Mouse (Mus musculus): ENCODE results near the gene Olfr159. TPM values are rescaled to one million over a fixed set of nuclear protein-coding genes. Genes with fewer than 3 reads are reported as not detected.
"Not testable (repeated sequence)": the region's sequence is repeated elsewhere in the genome, so short reads cannot be mapped to it uniquely, and the experiment has no call there.

Olfr159 gene
- not detected in 2 replicates for polyA plus RNA-seq (2015; fragmentation: Nextera tagmentation; extraction: Ambion mirVana)

DNA sequence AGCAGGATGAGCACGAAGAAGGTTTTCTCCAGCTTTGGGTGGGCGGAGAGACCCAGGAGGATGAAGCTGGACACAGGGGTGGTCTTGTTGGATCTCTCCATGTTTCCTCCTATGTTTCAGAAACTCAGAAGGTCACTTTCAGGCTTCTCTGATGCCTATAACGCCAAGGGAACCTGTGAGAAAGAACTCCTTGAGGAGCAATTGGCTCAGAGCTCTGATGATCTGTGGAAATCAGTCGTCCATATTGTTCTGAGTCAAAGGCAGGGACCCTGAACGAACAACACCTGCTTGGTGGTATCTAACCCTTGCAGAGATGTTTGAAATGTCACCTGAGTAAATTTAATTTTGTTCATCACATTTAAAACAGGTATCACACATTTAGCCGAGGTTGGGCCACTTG is at the start of gene Olfr159:
TSS of gene Olfr159 (minus strand) at position 101 of the 400 bp plus-strand sequence.
- H3K27ac ChIP-seq (ENCODE audit: low read depth, low read length) = no peak within 1 kb of the TSS
- H3K9me3 ChIP-seq (ENCODE audit: control insufficient read depth) = no peaks in the 10 kb centered on the region
- no peak within 1 kb of the TSS for H3K4me3 ChIP-seq (ENCODE audit: low read depth, low read length)
- no peaks in the 10 kb centered on the region for H3K4me1 ChIP-seq (replicated peaks; ENCODE audit: control insufficient read depth, insufficient read depth, low read length)
- WGBS = 84% methylated on average over 6 of the region's 6 CpGs
- no peaks in the 10 kb centered on the region for H3K36me3 ChIP-seq (ENCODE audit: control insufficient read depth, insufficient read depth)
- H3K4me2 ChIP-seq (replicated peaks; ENCODE audit: low read depth) = no peak within 1 kb of the TSS
- H3K27me3 ChIP-seq (replicated peaks; ENCODE audit: control insufficient read depth, insufficient read depth, low read length) = no peaks in the 10 kb centered on the region
- no peak for ATAC-seq
- no peak for TF ChIP-seq CTCF (IDR thresholded peaks at IDR 0.05; ENCODE audit: low read depth)
- no peak within 1 kb of the TSS for H3K9ac ChIP-seq (ENCODE audit: low read depth, low read length)

DNA sequence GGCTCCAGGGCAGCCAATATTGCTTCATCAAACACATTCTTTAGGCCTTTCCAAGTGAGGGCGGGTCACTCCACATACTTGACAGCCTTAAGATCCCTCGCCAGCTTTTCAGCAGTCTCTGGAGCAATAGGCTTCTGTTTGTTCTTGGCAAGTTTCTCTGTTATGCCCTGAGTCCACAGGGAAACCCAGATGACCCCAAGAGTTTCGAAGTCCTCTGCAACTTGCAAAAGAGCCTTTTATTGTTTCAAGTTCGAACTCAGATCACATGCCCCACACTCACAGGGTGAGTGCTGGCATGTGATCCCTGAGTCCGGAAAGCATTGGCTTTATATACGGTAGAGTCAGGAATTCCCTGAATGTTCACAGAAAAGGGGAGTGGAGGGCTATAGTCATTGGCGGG is 28.1 kb upstream of the Olfr159 start:
- no peaks in the 10 kb centered on the region for H3K4me1 ChIP-seq (replicated peaks; ENCODE audit: control insufficient read depth, insufficient read depth, low read length)
- no peak for TF ChIP-seq CTCF (IDR thresholded peaks at IDR 0.05; ENCODE audit: low read depth)
- no peaks in the 10 kb centered on the region for H3K27me3 ChIP-seq (replicated peaks; ENCODE audit: control insufficient read depth, insufficient read depth, low read length)
- no peaks in the 10 kb centered on the region for H3K36me3 ChIP-seq (ENCODE audit: control insufficient read depth, insufficient read depth)
- no peaks in the 10 kb centered on the region for H3K9me3 ChIP-seq (ENCODE audit: control insufficient read depth)
- ATAC-seq = 0 out of 2 replicates have a peak, but pooled peaks have one; percentile 8
- H3K4me2 ChIP-seq (replicated peaks; ENCODE audit: low read depth) = no peak overlapping the region; the same call in 1 of the 2 replicates
- no peak overlapping the region for H3K27ac ChIP-seq (ENCODE audit: low read depth, low read length)
- WGBS = 45% methylated on average over 7 of the region's 7 CpGs
- H3K9ac ChIP-seq (ENCODE audit: low read depth, low read length) = no peak overlapping the region
- H3K4me3 ChIP-seq (ENCODE audit: low read depth, low read length) = no peak overlapping the region

DNA sequence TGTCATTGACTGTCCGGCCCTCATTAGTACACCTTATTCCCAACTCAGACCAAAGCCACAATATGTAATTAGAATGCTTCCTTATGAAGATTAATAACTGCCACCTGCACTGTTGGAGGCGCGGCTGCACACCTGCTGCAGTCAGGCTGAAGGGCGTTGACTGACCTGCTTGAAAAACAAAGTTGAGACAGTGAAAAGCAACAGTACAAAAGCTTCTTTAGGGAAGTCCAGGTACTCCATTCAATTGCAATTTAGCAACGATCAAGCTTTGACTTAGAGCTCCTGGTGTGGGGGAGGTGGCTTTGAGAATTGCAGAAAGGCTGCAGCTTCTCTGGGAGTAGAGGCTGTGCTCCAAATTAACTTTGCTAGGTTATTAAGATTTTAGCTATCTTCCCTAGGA is 25.0 kb upstream of the Olfr159 start:
- not testable (repeated sequence) for H3K27ac ChIP-seq (ENCODE audit: low read depth, low read length); H3K9ac ChIP-seq (ENCODE audit: low read depth, low read length); H3K36me3 ChIP-seq (ENCODE audit: control insufficient read depth, insufficient read depth); H3K4me2 ChIP-seq (replicated peaks; ENCODE audit: low read depth); H3K9me3 ChIP-seq (ENCODE audit: control insufficient read depth); H3K4me1 ChIP-seq (replicated peaks; ENCODE audit: control insufficient read depth, insufficient read depth, low read length); ATAC-seq; H3K4me3 ChIP-seq (ENCODE audit: low read depth, low read length); H3K27me3 ChIP-seq (replicated peaks; ENCODE audit: control insufficient read depth, insufficient read depth, low read length)
- WGBS = 76% methylated on average over 5 of the region's 5 CpGs

DNA sequence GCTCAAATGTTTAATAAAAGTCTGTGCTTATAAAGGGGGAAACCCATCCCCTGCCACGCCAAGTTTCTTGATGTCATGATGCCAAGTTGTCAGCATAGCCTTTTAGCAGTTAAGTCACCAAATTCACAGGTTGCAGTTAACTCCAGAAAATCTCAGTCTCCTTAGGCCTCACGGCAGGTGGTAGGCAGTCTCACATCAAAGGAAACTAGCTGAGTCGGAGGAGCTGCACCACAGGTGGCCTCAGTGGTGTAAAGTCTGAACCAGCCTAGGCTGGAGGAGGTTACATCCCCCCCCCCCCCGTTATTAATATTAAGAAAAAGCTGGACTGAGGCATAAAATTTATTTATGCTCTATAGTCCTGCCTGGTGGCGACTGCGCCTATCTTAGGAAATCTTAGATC is 24.5 kb upstream of the Olfr159 start:
- Histone ChIP-seq H3K4me3 (ENCODE audit: low read depth, low read length) (no peak overlapping the region), H3K9me3 (ENCODE audit: control insufficient read depth) (no peaks in the 10 kb centered on the region), H3K27me3 (replicated peaks; ENCODE audit: control insufficient read depth, insufficient read depth, low read length) (no peaks in the 10 kb centered on the region), H3K4me2 (replicated peaks; ENCODE audit: low read depth) (no peak overlapping the region), H3K36me3 (ENCODE audit: control insufficient read depth, insufficient read depth) (no peaks in the 10 kb centered on the region), H3K27ac (ENCODE audit: low read depth, low read length) (no peak overlapping the region), H3K4me1 (replicated peaks; ENCODE audit: control insufficient read depth, insufficient read depth, low read length) (no peaks in the 10 kb centered on the region), H3K9ac (ENCODE audit: low read depth, low read length) (no peak overlapping the region)
- WGBS = 77% methylated on average over 6 of the region's 6 CpGs
- TF ChIP-seq CTCF (IDR thresholded peaks at IDR 0.05; ENCODE audit: low read depth) = no peak
- no peak for ATAC-seq

DNA sequence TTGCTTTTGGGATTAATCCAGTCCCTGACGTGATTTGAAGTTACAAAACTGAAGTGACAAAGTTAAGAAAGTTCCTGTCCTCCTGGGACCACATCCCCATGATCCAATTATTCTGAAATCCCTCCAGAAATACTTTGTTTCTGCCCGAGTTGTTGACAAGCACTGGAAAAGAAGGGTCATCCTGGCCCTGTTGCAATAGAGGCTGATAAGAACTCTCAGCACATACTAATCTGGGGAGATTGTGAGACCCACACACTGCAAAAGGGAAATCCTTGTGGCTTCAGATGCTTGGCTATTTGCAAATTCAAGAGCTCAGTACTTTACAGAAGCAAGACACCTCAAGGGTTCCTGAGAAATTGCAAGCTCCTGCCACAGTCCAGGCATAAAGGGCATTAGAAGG is 1.5 kb upstream of the Olfr159 start:
- Histone ChIP-seq H3K9me3 (ENCODE audit: control insufficient read depth) (no peaks in the 10 kb centered on the region), H3K4me3 (ENCODE audit: low read depth, low read length) (no peak overlapping the region), H3K9ac (ENCODE audit: low read depth, low read length) (no peak overlapping the region), H3K4me2 (replicated peaks; ENCODE audit: low read depth) (no peak overlapping the region), H3K27ac (ENCODE audit: low read depth, low read length) (no peak overlapping the region), H3K27me3 (replicated peaks; ENCODE audit: control insufficient read depth, insufficient read depth, low read length) (no peaks in the 10 kb centered on the region), H3K4me1 (replicated peaks; ENCODE audit: control insufficient read depth, insufficient read depth, low read length) (no peaks in the 10 kb centered on the region), H3K36me3 (ENCODE audit: control insufficient read depth, insufficient read depth) (no peaks in the 10 kb centered on the region)
- 33% methylated on average over 2 of the region's 2 CpGs for WGBS
- TF ChIP-seq CTCF (IDR thresholded peaks at IDR 0.05; ENCODE audit: low read depth) = no peak
- no peak for ATAC-seq

DNA sequence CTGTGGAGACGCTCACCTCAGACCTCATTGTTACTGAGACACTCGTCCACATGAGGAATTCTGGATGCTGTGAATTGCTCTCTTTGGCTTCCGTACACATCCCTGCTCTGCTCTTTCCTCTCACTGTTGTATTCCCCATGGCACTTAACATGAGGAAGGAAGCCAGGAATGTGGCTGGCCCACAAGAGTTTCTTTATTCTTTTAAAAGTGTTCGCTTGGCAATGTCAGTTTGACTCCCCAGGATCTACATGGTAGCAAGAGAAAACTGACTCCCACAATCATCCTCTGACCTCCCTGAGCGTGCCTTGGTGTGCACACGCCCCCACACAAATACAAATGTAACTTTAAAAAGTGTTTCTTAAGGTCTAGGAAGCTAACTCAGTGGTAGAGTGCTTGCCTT is 817 bp upstream of the Olfr159 start:
- Histone ChIP-seq H3K4me1 (replicated peaks; ENCODE audit: control insufficient read depth, insufficient read depth, low read length) (no peaks in the 10 kb centered on the region), H3K9ac (ENCODE audit: low read depth, low read length) (no peak overlapping the region), H3K4me2 (replicated peaks; ENCODE audit: low read depth) (no peak overlapping the region), H3K27ac (ENCODE audit: low read depth, low read length) (no peak overlapping the region), H3K27me3 (replicated peaks; ENCODE audit: control insufficient read depth, insufficient read depth, low read length) (no peaks in the 10 kb centered on the region), H3K9me3 (ENCODE audit: control insufficient read depth) (no peaks in the 10 kb centered on the region), H3K4me3 (ENCODE audit: low read depth, low read length) (no peak overlapping the region), H3K36me3 (ENCODE audit: control insufficient read depth, insufficient read depth) (no peaks in the 10 kb centered on the region)
- 52% methylated on average over 6 of the region's 6 CpGs for WGBS
- ATAC-seq = no peak
- TF ChIP-seq CTCF (IDR thresholded peaks at IDR 0.05; ENCODE audit: low read depth) = no peak

DNA sequence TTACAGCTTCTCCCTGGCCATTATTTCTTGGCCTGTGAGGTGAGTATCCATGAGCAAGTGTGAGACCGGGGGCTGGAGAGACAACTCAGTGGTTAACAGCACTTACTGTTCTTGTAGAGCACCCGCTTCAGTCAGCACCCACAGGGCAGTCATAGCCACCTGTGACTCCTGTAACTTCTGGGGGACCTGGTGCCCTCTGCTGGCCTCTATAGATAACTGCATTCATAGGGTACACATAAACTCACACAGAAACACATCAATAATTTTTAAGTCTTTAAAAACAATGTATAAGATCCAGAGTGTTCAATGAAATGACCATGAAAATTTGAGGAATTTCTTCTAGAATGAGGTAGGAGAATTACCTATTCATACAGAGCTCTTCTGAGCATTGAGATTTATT is 1.4 kb downstream of the Olfr159 start:
- WGBS = 96% methylated on average over 2 of the region's 2 CpGs
- H3K4me2 ChIP-seq (replicated peaks; ENCODE audit: low read depth) = no peak overlapping the region
- H3K9ac ChIP-seq (ENCODE audit: low read depth, low read length) = no peak overlapping the region
- H3K9me3 ChIP-seq (ENCODE audit: control insufficient read depth) = no peaks in the 10 kb centered on the region
- H3K4me3 ChIP-seq (ENCODE audit: low read depth, low read length) = no peak overlapping the region
- no peak overlapping the region for H3K27ac ChIP-seq (ENCODE audit: low read depth, low read length)
- H3K27me3 ChIP-seq (replicated peaks; ENCODE audit: control insufficient read depth, insufficient read depth, low read length) = no peaks in the 10 kb centered on the region
- no peak for ATAC-seq
- 0 out of 2 replicates have a peak, but pooled peaks have one; percentile 5 for TF ChIP-seq CTCF (IDR thresholded peaks at IDR 0.05; ENCODE audit: low read depth)
- H3K36me3 ChIP-seq (ENCODE audit: control insufficient read depth, insufficient read depth) = no peaks in the 10 kb centered on the region
- no peaks in the 10 kb centered on the region for H3K4me1 ChIP-seq (replicated peaks; ENCODE audit: control insufficient read depth, insufficient read depth, low read length)

Data from intestine, postnatal 0 days (tissue).